Mouse (Mus musculus): ENCODE results near the gene Olfr1214. TPM values are rescaled to one million over a fixed set of nuclear protein-coding genes. Genes with fewer than 3 reads are reported as not detected.
"Not testable (repeated sequence)": the region's sequence is repeated elsewhere in the genome, so short reads cannot be mapped to it uniquely, and the experiment has no call there.

Olfr1214 gene
- total RNA-seq (2014; rRNA removed; ENCODE audit: low replicate concordance) (not detected in 2 replicates), polyA plus RNA-seq (2015; fragmentation: Nextera tagmentation; extraction: Ambion mirVana) (not detected in 2 replicates)

DNA sequence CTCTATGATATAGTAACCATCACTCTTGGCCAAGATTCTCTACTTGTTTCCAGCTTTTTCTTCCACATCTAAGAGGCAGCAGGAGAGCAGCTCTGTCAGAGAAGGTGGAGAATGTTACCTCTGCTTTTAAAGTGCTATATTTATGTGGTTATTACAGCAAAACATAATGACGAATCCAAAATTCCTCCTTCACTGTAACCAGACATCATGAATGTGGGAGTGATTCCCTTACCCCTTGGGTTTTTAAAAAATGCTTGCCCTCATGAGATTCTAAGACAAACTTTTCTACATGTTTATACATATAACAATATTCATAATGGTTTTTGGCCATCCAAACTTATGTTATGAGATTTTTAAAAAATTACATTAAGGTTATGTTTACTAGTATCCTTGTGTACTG is at the start of gene Olfr1214:
Gene Olfr1214, minus strand, starts transcription at position 101 of the 400 bp plus-strand sequence.
- ATAC-seq (ENCODE audit: insufficient read depth, low read depth) = no peak
- DNase-seq (ENCODE audit: low spot score) = no peak
- H3K27me3 ChIP-seq (ENCODE audit: control insufficient read depth, insufficient read depth, low read length) = no peaks in the 10 kb centered on the region
- WGBS = 61% methylated on average over 1 of the region's 1 CpGs
- no peak within 1 kb of the TSS for H3K4me3 ChIP-seq (ENCODE audit: low read depth, low read length)
- H3K9ac ChIP-seq (replicated peaks; ENCODE audit: low read depth, low read length) = no peak within 1 kb of the TSS
- H3K36me3 ChIP-seq (replicated peaks; ENCODE audit: control insufficient read depth, insufficient read depth, low read length) = no peaks in the 10 kb centered on the region
- TF ChIP-seq CTCF (IDR thresholded peaks at IDR 0.05; ENCODE audit: low read depth) (no peak), EP300 (IDR thresholded peaks at IDR 0.05; ENCODE audit: low read depth) (no peak)
- no peak within 1 kb of the TSS for H3K27ac ChIP-seq (ENCODE audit: low read depth)
- H3K4me2 ChIP-seq (ENCODE audit: low read depth, low read length) = no peak within 1 kb of the TSS
- no peaks in the 10 kb centered on the region for H3K4me1 ChIP-seq (ENCODE audit: control insufficient read depth, insufficient read depth)
- H3K9me3 ChIP-seq (replicated peaks; ENCODE audit: control insufficient read depth, low read length) = no peaks in the 10 kb centered on the region

DNA sequence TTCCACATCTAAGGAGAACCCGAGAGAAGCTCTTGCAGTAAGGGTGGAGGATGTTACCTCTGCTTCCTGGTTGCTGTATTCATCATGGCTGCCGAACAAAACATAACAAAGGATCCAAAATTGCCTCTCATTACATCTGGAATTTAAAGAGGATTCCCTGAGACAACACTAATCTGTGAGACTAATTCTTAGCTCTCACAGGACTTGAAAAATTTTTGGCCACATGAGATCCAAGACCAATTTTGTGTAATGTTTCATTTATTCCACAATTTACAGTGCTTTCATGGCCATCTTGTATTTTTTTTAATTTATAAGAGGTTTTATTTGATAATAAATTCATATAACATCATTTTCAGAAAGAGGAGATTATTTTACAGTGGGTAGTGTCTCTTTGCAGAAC is 39.5 kb upstream of the Olfr1214 start, which contains the start of gene Olfr1217:
Gene Olfr1217, minus strand, starts transcription at position 101 of the 400 bp plus-strand sequence.
- WGBS = 57% methylated on average over 2 of the region's 2 CpGs
- H3K4me3 ChIP-seq (ENCODE audit: low read depth, low read length) = no peak within 1 kb of the TSS
- ATAC-seq (ENCODE audit: insufficient read depth, low read depth) = no peak

DNA sequence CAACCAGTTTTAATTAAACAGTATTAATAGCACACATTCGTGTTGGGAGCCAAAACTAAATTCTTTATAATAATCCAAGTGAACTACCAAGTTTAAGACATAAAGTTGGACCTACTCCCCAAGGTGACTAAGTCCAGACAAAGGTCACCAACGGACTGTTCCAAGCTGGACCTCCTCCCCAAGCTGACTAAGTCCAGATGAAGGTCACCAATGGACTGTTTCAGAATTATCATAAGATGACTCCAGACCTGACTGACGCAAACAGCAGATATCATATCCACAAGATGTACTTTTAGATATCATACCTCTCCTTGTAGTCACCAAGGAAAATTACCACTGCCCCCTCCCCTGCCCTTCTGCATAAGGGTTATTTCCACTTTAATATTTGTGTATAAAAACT is 29.0 kb upstream of the Olfr1214 start:
- not testable (repeated sequence) for H3K27me3 ChIP-seq (ENCODE audit: control insufficient read depth, insufficient read depth, low read length); H3K4me2 ChIP-seq (ENCODE audit: low read depth, low read length); ATAC-seq (ENCODE audit: insufficient read depth, low read depth); H3K9me3 ChIP-seq (replicated peaks; ENCODE audit: control insufficient read depth, low read length); H3K4me1 ChIP-seq (ENCODE audit: control insufficient read depth, insufficient read depth); H3K36me3 ChIP-seq (replicated peaks; ENCODE audit: control insufficient read depth, insufficient read depth, low read length); H3K27ac ChIP-seq (ENCODE audit: low read depth); DNase-seq (ENCODE audit: low spot score); H3K9ac ChIP-seq (replicated peaks; ENCODE audit: low read depth, low read length); H3K4me3 ChIP-seq (ENCODE audit: low read depth, low read length)
- WGBS = 59% methylated on average over 3 of the region's 3 CpGs

More for the DNA sequence above, 39.5 kb upstream of the Olfr1214 start, which contains the start of gene Olfr1217:
- Histone ChIP-seq H3K27ac (ENCODE audit: low read depth) (no peak within 1 kb of the TSS), H3K27me3 (ENCODE audit: control insufficient read depth, insufficient read depth, low read length) (no peaks in the 10 kb centered on the region), H3K4me1 (ENCODE audit: control insufficient read depth, insufficient read depth) (no peaks in the 10 kb centered on the region), H3K9me3 (replicated peaks; ENCODE audit: control insufficient read depth, low read length) (no peaks in the 10 kb centered on the region), H3K36me3 (replicated peaks; ENCODE audit: control insufficient read depth, insufficient read depth, low read length) (no peaks in the 10 kb centered on the region), H3K4me2 (ENCODE audit: low read depth, low read length) (no peak within 1 kb of the TSS), H3K9ac (replicated peaks; ENCODE audit: low read depth, low read length) (no peak within 1 kb of the TSS)
- DNase-seq (ENCODE audit: low spot score) = no peak
- TF ChIP-seq CTCF (IDR thresholded peaks at IDR 0.05; ENCODE audit: low read depth) (no peak), EP300 (IDR thresholded peaks at IDR 0.05; ENCODE audit: low read depth) (no peak)

DNA sequence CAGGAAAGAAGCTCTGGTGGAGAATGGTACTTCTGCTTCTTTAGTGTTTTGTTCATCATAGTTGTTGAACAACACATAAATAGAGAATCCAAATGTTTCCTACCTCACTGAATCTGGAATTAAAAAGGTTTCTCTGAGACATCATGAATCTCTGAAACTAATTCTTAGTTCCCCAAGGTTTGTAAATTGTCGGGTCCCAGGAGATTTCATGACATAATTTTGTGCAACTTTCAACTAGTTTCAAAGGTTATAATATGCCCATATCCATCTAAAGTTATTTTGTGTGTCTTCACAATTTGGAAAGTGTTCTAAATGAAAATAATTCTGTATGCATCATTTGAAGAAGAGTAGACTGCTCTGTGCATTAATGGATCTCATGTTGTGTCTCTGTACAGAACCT is 25.8 kb upstream of the Olfr1214 start, which contains the start of gene Olfr1216:
Gene Olfr1216, minus strand, starts transcription at position 101 of the 400 bp plus-strand sequence.
- Histone ChIP-seq H3K27ac (ENCODE audit: low read depth) (no peak within 1 kb of the TSS), H3K9me3 (replicated peaks; ENCODE audit: control insufficient read depth, low read length) (no peaks in the 10 kb centered on the region), H3K4me1 (ENCODE audit: control insufficient read depth, insufficient read depth) (no peaks in the 10 kb centered on the region), H3K4me3 (ENCODE audit: low read depth, low read length) (no peak within 1 kb of the TSS), H3K4me2 (ENCODE audit: low read depth, low read length) (no peak within 1 kb of the TSS), H3K27me3 (ENCODE audit: control insufficient read depth, insufficient read depth, low read length) (no peaks in the 10 kb centered on the region), H3K36me3 (replicated peaks; ENCODE audit: control insufficient read depth, insufficient read depth, low read length) (no peaks in the 10 kb centered on the region), H3K9ac (replicated peaks; ENCODE audit: low read depth, low read length) (no peak within 1 kb of the TSS)
- 48% methylated on average over 1 of the region's 1 CpGs for WGBS
- TF ChIP-seq CTCF (IDR thresholded peaks at IDR 0.05; ENCODE audit: low read depth) (no peak), EP300 (IDR thresholded peaks at IDR 0.05; ENCODE audit: low read depth) (no peak)
- ATAC-seq (ENCODE audit: insufficient read depth, low read depth) (no peak), DNase-seq (ENCODE audit: low spot score) (no peak)

DNA sequence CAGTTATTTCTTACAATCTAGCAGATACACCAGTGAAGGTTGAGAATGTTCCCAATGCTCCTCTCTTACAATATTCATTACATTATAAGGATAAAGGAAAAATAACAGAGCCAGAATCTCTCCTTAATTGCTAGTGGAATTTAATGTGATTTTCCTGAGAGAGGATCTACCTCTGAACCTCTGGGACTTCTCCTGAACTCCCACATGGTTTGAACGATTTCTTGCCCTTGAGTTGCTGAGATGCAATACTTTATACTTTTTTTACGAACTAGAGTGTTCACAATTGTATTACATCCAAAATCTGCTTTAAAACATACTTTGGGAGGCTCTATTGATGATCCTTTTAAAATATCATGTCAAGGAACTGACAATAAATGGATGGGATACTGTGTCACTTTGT is 14.4 kb upstream of the Olfr1214 start, which contains the start of gene Olfr1215:
Gene Olfr1215, minus strand, starts transcription at position 101 of the 400 bp plus-strand sequence.
- DNase-seq (ENCODE audit: low spot score) = no peak
- ATAC-seq (ENCODE audit: insufficient read depth, low read depth) = no peak
- TF ChIP-seq EP300 (IDR thresholded peaks at IDR 0.05; ENCODE audit: low read depth) = no peak
- no peak for TF ChIP-seq CTCF (IDR thresholded peaks at IDR 0.05; ENCODE audit: low read depth)
- Histone ChIP-seq H3K4me3 (ENCODE audit: low read depth, low read length) (no peak within 1 kb of the TSS), H3K36me3 (replicated peaks; ENCODE audit: control insufficient read depth, insufficient read depth, low read length) (no peaks in the 10 kb centered on the region), H3K27me3 (ENCODE audit: control insufficient read depth, insufficient read depth, low read length) (no peaks in the 10 kb centered on the region), H3K9me3 (replicated peaks; ENCODE audit: control insufficient read depth, low read length) (no peaks in the 10 kb centered on the region; the same call in 1 of the 2 replicates), H3K4me1 (ENCODE audit: control insufficient read depth, insufficient read depth) (no peaks in the 10 kb centered on the region), H3K9ac (replicated peaks; ENCODE audit: low read depth, low read length) (no peak within 1 kb of the TSS), H3K27ac (ENCODE audit: low read depth) (no peak within 1 kb of the TSS), H3K4me2 (ENCODE audit: low read depth, low read length) (no peak within 1 kb of the TSS)
- 43% methylated on average over 2 of the region's 2 CpGs for WGBS

DNA sequence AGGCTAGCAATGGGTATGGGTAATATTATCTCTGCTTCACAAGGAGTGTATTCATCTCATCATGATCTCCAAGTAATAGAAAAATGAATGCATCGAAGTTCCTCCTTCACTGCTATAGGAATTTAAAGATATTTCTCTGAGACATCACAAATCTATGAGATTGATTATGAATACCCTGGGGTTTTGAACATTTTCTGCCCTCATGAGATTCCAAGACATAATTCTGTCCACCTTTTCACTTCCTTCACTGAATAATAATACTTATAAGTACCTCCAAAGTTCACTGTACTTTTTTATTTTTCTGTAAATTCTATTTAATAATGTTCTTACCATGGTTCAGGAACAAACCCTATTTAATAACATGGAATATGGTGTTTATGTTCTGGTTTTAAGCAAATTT is 12.3 kb downstream of the Olfr1214 start, which contains the start of gene Gm13762:
Gene Gm13762, minus strand, starts transcription at position 101 of the 400 bp plus-strand sequence.
- Histone ChIP-seq H3K27ac (ENCODE audit: low read depth) (no peak within 1 kb of the TSS), H3K9ac (replicated peaks; ENCODE audit: low read depth, low read length) (no peak within 1 kb of the TSS), H3K36me3 (replicated peaks; ENCODE audit: control insufficient read depth, insufficient read depth, low read length) (no peaks in the 10 kb centered on the region), H3K4me2 (ENCODE audit: low read depth, low read length) (no peak within 1 kb of the TSS), H3K9me3 (replicated peaks; ENCODE audit: control insufficient read depth, low read length) (no peaks in the 10 kb centered on the region), H3K4me1 (ENCODE audit: control insufficient read depth, insufficient read depth) (no peaks in the 10 kb centered on the region), H3K4me3 (ENCODE audit: low read depth, low read length) (no peak within 1 kb of the TSS), H3K27me3 (ENCODE audit: control insufficient read depth, insufficient read depth, low read length) (no peaks in the 10 kb centered on the region)
- DNase-seq (ENCODE audit: low spot score) (no peak), ATAC-seq (ENCODE audit: insufficient read depth, low read depth) (no peak)
- 64% methylated on average over 1 of the region's 1 CpGs for WGBS
- TF ChIP-seq EP300 (IDR thresholded peaks at IDR 0.05; ENCODE audit: low read depth) (no peak), CTCF (IDR thresholded peaks at IDR 0.05; ENCODE audit: low read depth) (no peak)
